Mouse (Mus musculus): Measurements from ENCODE around the gene Cfap43. TPM values are rescaled to one million over a fixed set of nuclear protein-coding genes. Genes with fewer than 3 reads are reported as not detected.
A peak's percentile ranks its signal among the peaks of the same experiment; 100 is the strongest.

Cfap43 gene
- polyA plus RNA-seq, 1 experiment from 2014 or later, result 0.10 TPM

DNA sequence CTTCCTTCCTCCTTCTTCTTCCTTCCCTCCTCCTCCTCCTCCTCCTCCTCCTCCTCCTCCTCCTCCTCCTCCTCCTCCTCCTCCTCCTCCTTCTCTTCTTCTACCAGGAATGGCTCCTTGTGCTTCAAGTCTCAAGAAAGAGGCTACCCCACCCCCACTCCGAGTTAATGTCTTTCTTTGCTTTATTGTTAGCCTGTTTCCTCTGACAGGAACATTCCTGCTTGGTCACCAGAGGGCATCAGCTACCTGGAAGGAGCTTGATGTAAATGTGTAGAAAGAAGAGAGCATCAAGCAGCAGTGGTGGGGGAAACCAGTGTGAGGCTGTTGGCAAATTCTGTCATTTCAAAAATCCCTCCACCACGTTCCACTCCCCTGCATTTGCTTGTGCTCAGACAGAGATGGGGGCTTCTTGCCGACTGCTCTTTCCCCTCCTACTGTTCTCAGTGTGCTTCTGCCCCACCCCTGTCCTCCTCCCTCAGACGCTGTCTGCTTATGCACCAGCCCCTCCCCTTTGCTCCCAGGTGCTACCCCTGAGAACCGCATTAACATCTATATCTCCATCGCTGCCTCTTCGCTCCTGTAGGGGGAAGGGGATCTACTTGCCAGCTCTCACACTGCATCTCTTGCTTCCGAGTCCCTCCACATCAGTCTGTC, 96.8 kb downstream of the Cfap43 start:
- Histone ChIP-seq H3K27ac (ENCODE audit: poor library complexity, severe bottlenecking) (no peak overlapping the region), H3K9me3 (replicated peaks) (no peaks in the 10 kb centered on the region), H3K4me2 (no peak overlapping the region), H3K4me3 (no peak overlapping the region), H3K27me3 (replicated peaks) (peaks cover 16% of the 10 kb centered on the region), H3K36me3 (no peaks in the 10 kb centered on the region), H3K9ac (no peak overlapping the region), H3K4me1 (replicated peaks) (no peaks in the 10 kb centered on the region)
- WGBS, result 14% methylated on average over 8 of the region's 8 CpGs
- no peak for ATAC-seq (ENCODE audit: insufficient number of reproducible peaks, low FRiP score)

DNA sequence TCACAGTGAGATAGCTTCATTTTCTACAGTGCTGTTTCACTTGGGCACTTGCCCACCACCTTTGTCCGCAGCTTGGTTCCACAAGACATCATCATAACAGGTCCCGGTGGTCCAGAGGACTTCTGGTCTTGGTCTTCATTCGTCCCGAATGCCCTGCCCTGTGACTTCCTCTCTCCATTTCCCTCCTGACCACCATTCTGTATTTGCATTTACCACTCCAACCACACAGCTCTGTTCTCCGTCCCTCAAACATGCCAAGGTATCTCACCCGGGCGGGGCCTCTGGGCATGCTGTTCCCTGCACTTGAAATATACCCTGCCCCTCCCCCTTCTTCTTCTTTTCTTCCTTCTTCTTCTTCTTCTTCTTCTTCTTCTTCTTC, 97.6 kb downstream of the Cfap43 start:
- no peaks in the 10 kb centered on the region for H3K4me1 ChIP-seq (replicated peaks)
- 54% methylated on average over 7 of the region's 7 CpGs for WGBS
- no peak overlapping the region for H3K9ac ChIP-seq
- H3K27me3 ChIP-seq (replicated peaks), result peaks cover 16% of the 10 kb centered on the region
- no peak overlapping the region for H3K4me2 ChIP-seq
- ATAC-seq (ENCODE audit: insufficient number of reproducible peaks, low FRiP score), result 0 out of 2 replicates have a peak, but pooled peaks have one; percentile 36
- H3K36me3 ChIP-seq, result no peaks in the 10 kb centered on the region
- H3K27ac ChIP-seq (ENCODE audit: poor library complexity, severe bottlenecking), result no peak overlapping the region
- no peak overlapping the region for H3K4me3 ChIP-seq
- no peaks in the 10 kb centered on the region for H3K9me3 ChIP-seq (replicated peaks)

DNA sequence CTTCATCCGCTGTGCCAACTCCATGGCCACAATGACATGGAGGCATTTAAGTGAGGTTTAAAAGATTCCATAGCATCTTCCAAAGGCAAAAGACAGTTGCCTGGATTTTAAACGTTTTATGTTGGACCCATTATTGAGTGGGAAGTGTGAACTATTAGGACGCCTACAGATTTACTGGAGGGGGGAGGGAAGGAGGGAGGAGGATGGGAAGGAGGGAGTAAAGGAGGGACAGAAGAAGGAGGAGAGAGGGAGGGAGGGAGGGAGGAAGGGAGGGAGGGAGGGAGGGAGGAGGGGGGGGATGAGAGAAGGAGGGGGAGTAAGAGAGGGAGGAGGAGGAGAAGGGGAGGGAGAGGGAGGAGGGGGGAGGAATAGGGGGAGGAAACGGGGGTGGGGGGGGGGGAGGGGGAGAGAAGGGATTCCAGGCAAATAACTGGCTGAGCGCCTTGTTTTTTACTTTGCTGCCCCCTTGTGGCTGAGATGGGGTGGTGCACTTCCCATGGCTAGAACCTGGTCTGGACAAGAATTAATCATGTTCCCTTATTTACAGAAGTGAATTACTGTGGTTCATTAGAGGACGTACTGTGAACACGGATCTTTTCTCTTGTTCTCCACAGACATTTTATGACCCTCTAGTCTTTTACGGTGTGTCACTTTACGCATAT, 98.1 kb downstream of the Cfap43 start:
- Histone ChIP-seq H3K36me3 (no peaks in the 10 kb centered on the region), H3K27ac (ENCODE audit: poor library complexity, severe bottlenecking) (no peak overlapping the region), H3K4me3 (no peak overlapping the region), H3K9me3 (replicated peaks) (no peaks in the 10 kb centered on the region), H3K9ac (no peak overlapping the region), H3K27me3 (replicated peaks) (peaks cover 16% of the 10 kb centered on the region), H3K4me1 (replicated peaks) (no peaks in the 10 kb centered on the region), H3K4me2 (no peak overlapping the region; the same call in 1 of the 2 replicates)
- no peak for ATAC-seq (ENCODE audit: insufficient number of reproducible peaks, low FRiP score)
- 19% methylated on average over 8 of the region's 9 CpGs for WGBS

DNA sequence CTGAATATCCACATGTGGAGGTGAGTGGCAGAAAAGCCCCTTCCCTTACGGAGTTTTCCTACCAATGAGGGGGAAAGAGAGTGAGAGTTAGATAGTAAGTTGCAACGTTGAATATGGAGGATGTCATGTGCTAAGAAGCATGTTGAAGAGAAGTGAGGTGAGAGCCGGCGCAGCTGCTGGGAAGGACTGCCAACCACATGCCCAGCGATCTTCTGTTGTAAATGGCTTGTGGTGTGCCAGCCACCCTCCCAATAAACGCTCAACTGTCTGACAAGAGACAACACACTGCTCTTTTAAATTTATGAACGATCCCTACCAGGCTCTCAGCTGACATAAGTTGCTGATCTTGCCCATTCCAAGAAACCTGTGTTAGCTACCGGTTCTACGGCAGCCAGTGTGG, 101.4 kb downstream of the Cfap43 start:
- ATAC-seq (ENCODE audit: insufficient number of reproducible peaks, low FRiP score), result no peak
- 78% methylated on average over 9 of the region's 9 CpGs for WGBS

DNA sequence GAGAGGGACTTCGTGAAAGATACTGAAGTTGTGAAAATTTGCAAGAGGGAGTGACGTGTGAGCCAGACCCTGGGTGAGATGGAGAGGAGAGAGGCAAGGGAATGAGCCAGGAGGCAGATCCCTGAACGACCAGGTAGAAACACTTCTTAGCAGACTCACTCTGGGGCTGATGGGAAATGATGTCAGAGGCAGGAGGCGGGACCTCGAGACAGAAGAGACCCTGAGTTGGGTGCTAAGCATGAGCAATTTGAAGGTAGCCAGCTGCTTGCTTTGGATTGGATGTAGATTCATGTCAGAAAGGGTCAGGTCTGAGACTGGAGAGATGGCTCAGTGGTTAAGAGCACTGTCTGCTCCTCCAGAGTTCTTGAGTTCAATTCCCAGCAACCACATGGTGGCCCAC, 104.4 kb downstream of the Cfap43 start:
- Histone ChIP-seq H3K27ac (ENCODE audit: poor library complexity, severe bottlenecking) (no peak overlapping the region), H3K4me3 (no peak overlapping the region), H3K4me2 (no peak overlapping the region), H3K4me1 (replicated peaks) (no peaks in the 10 kb centered on the region), H3K36me3 (no peaks in the 10 kb centered on the region), H3K27me3 (replicated peaks) (no peaks in the 10 kb centered on the region), H3K9me3 (replicated peaks) (no peaks in the 10 kb centered on the region), H3K9ac (no peak overlapping the region)
- ATAC-seq (ENCODE audit: insufficient number of reproducible peaks, low FRiP score), result no peak
- 79% methylated on average over 5 of the region's 5 CpGs for WGBS

More for the DNA sequence above, 101.4 kb downstream of the Cfap43 start:
- Histone ChIP-seq H3K36me3 (no peaks in the 10 kb centered on the region), H3K4me3 (no peak overlapping the region), H3K4me1 (replicated peaks) (no peaks in the 10 kb centered on the region), H3K4me2 (no peak overlapping the region), H3K27ac (ENCODE audit: poor library complexity, severe bottlenecking) (no peak overlapping the region), H3K9me3 (replicated peaks) (no peaks in the 10 kb centered on the region), H3K27me3 (replicated peaks) (peaks cover 7% of the 10 kb centered on the region), H3K9ac (no peak overlapping the region)

DNA sequence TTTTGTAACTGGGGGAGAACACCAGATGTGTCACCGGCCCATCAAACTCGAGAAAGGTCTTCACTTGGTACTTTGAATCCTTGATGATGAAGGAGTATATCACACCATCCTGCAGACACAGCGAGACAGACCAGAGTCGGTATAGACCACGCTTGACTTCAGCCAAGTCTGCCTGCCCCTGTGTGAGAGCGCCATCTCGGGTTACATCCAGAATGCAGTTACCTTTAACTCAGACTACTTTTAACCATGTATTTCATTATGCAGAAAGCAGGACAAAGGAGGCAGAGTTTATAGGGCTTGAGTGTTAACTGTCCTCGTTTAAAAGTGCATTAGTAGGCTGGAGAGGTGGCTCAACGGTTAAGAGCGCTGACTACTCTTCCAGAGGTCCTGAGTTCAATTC, 107.0 kb downstream of the Cfap43 start:
- no peak overlapping the region for H3K4me2 ChIP-seq
- WGBS, result 75% methylated on average over 10 of the region's 10 CpGs
- no peak overlapping the region for H3K9ac ChIP-seq
- H3K4me1 ChIP-seq (replicated peaks), result no peaks in the 10 kb centered on the region
- no peaks in the 10 kb centered on the region for H3K9me3 ChIP-seq (replicated peaks)
- no peak overlapping the region for H3K4me3 ChIP-seq
- no peaks in the 10 kb centered on the region for H3K36me3 ChIP-seq
- H3K27ac ChIP-seq (ENCODE audit: poor library complexity, severe bottlenecking), result no peak overlapping the region
- no peak for ATAC-seq (ENCODE audit: insufficient number of reproducible peaks, low FRiP score)
- H3K27me3 ChIP-seq (replicated peaks), result no peaks in the 10 kb centered on the region

DNA sequence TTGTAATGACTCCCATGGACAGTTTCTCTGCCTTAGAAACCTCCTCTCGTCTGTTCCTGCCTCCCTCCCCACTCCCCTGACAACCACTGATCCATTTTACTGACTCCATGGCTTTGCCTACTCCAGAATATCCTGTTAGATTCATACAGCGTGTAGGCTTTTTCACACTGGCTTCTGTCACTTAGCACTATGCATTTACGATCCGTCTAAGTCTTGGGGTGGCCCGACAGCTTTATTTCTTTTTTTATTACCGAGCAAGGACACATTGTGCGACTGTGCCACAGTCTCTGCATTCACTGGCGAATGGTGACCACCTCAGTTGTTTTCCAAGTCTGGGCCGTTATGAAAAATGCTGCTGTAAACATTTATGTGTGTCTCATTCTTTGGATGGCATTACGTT, 120.5 kb downstream of the Cfap43 start:
- no peak overlapping the region for H3K4me2 ChIP-seq
- H3K36me3 ChIP-seq, result no peaks in the 10 kb centered on the region
- no peaks in the 10 kb centered on the region for H3K27me3 ChIP-seq (replicated peaks)
- no peak overlapping the region for H3K27ac ChIP-seq (ENCODE audit: poor library complexity, severe bottlenecking)
- H3K9ac ChIP-seq, result no peak overlapping the region
- H3K9me3 ChIP-seq (replicated peaks), result no peaks in the 10 kb centered on the region
- no peaks in the 10 kb centered on the region for H3K4me1 ChIP-seq (replicated peaks)
- 72% methylated on average over 10 of the region's 10 CpGs for WGBS
- ATAC-seq (ENCODE audit: insufficient number of reproducible peaks, low FRiP score), result no peak
- no peak overlapping the region for H3K4me3 ChIP-seq

DNA sequence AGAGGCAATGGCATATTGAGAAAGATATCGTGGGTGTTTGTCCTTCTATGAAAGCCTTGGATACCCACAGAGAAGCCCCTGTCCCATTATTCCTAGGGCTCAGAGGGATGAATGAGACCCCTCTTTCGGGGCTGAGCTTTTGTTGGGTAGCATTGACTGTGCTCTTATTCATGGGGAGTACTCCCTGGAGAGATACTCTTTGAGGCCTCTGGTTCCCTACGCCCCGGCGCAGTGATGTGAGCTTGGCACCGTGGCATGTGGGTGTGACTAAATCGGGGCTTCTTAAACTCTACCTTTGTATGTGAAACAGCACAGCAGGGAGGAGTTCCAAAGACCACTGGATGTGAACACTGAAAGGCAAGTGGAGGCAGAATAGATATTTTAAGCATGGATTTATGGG, 122.4 kb downstream of the Cfap43 start:
- ATAC-seq (ENCODE audit: insufficient number of reproducible peaks, low FRiP score), result no peak

DNA sequence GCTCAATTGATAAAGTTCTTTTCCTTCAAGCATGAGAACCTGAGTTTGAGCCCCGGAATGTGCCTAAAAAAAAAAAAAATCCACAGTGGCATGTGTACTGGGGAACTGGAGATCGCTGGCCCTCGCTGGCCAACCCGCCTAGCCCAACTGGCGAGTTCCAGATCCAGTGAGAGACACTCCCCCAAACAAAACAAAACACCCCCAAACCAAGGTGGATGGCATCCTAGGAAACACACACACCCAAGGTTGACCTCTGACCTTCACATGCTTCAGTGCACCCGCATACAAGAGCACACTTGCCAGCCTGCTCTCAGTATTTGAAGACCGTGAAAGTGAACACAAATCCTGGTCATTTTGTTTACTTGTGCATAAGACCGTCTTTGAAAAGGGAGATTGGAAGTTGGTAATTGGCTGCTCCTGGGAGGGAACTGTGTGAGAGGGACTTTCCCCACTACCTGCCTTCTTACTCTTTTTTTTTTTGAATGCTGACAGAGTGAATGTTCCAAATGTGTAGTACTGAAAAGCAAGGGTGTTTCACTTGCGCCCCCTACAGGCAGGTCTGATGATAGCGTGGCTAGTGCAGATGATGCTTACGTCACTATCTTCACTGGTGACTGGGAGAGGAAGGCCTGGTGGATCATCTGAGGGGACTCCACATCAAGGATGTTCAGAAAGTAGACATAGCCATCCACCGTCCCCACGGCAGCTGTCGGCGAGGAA, 123.9 kb downstream of the Cfap43 start:
- 51% methylated on average over 15 of the region's 15 CpGs for WGBS

More for the DNA sequence above, 122.4 kb downstream of the Cfap43 start:
- H3K4me3 ChIP-seq, result no peak overlapping the region
- H3K4me2 ChIP-seq, result no peak overlapping the region
- no peaks in the 10 kb centered on the region for H3K9me3 ChIP-seq (replicated peaks)
- H3K9ac ChIP-seq, result no peak overlapping the region
- no peaks in the 10 kb centered on the region for H3K4me1 ChIP-seq (replicated peaks)
- H3K36me3 ChIP-seq, result no peaks in the 10 kb centered on the region
- H3K27me3 ChIP-seq (replicated peaks), result no peaks in the 10 kb centered on the region
- H3K27ac ChIP-seq (ENCODE audit: poor library complexity, severe bottlenecking), result no peak overlapping the region
- 74% methylated on average over 7 of the region's 7 CpGs for WGBS

DNA sequence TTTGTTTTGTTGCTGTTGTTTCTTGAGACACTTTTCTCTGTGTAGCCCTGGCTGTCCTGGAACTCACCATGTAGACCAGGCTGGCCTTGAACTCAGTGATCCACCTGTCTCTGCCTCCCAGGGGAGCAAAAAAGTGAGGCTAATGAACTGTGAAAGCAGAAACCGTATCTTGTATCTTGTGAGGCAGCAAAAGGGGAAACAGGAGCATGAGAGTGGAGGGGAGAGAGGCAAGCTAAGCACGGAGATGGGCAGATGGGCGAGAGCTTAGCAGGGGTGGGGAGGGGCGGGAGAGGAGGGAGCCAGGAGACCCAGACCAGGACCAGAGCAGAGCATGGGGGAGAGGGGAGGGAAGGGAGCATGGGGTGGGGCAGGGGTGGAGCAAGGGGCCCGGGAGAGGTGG, 124.8 kb downstream of the Cfap43 start:
- Histone ChIP-seq H3K36me3 (no peaks in the 10 kb centered on the region), H3K4me2 (no peak overlapping the region), H3K9ac (no peak overlapping the region), H3K9me3 (replicated peaks) (no peaks in the 10 kb centered on the region), H3K27me3 (replicated peaks) (no peaks in the 10 kb centered on the region), H3K4me3 (no peak overlapping the region), H3K27ac (ENCODE audit: poor library complexity, severe bottlenecking) (no peak overlapping the region), H3K4me1 (replicated peaks) (no peaks in the 10 kb centered on the region)
- ATAC-seq (ENCODE audit: insufficient number of reproducible peaks, low FRiP score), result no peak
- WGBS, result 33% methylated on average over 5 of the region's 5 CpGs

More for the DNA sequence above, 123.9 kb downstream of the Cfap43 start:
- H3K27ac ChIP-seq (ENCODE audit: poor library complexity, severe bottlenecking), result no peak overlapping the region
- H3K27me3 ChIP-seq (replicated peaks), result no peaks in the 10 kb centered on the region
- H3K4me1 ChIP-seq (replicated peaks), result no peaks in the 10 kb centered on the region
- no peak overlapping the region for H3K4me2 ChIP-seq
- H3K9me3 ChIP-seq (replicated peaks), result no peaks in the 10 kb centered on the region
- no peak for ATAC-seq (ENCODE audit: insufficient number of reproducible peaks, low FRiP score)
- H3K9ac ChIP-seq, result no peak overlapping the region
- H3K4me3 ChIP-seq, result no peak overlapping the region
- no peaks in the 10 kb centered on the region for H3K36me3 ChIP-seq

DNA sequence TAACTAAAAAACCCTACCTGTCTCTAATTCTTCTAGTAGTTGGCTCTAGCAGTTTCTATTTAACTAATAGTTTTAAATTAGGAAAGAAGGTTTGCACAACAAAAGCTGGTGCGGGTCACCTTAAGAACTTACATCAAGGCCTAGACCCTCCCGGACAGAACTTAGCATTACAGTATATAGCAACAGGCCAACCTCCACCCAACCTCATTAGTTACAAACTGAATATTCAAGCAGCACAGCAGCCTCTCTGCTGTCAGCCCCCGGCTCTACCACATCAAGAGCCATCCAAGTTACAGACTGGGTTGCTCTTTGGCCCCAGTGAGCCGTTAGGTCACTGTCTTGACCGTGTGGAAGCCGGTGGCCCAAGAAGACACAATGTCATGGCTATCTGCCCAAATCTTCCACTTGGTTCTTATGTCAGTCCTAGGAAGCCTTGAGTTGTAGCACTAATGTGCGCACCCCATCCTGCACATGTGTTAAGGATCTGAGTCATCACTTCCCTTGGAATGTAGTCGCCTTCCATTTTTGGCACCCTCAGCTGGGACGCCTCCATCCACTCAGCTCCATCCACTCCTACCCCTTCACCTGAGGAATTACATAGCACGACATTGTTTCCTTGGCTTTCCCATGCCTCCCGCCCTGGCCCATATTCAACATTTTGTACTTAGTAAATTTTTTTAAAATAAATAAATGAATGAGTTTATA, 128.6 kb downstream of the Cfap43 start:
- Histone ChIP-seq H3K27me3 (replicated peaks) (no peaks in the 10 kb centered on the region), H3K27ac (ENCODE audit: poor library complexity, severe bottlenecking) (no peak overlapping the region), H3K4me3 (no peak overlapping the region), H3K9ac (no peak overlapping the region), H3K36me3 (no peaks in the 10 kb centered on the region), H3K9me3 (replicated peaks) (no peaks in the 10 kb centered on the region), H3K4me1 (replicated peaks) (no peaks in the 10 kb centered on the region), H3K4me2 (no peak overlapping the region)
- no peak for ATAC-seq (ENCODE audit: insufficient number of reproducible peaks, low FRiP score)
- WGBS, result 83% methylated on average over 11 of the region's 11 CpGs

Data from heart, embryonic 12.5 days (tissue).